Mouse (Mus musculus) kidney, postnatal 0 days (tissue): ENCODE data around the gene Wnt8b. TPM values are rescaled to one million over a fixed set of nuclear protein-coding genes. Genes with fewer than 3 reads are reported as not detected.

Experiments
- ATAC-seq: fragments of 200-750 bp; cut with Nextera tagmentation; replicated peaks from 2 replicates; pipeline ENCODE4 v1.8.0; 2017; ENCODE audit warnings: low read depth, moderate number of reproducible peaks, moderate TSS enrichment, moderate library complexity; ENCODE audit not compliant: low FRiP score
- DNase-seq: peaks from one replicate; pipeline ENCODE4 v3.0.0-alpha.2; 2016; ENCODE audit warnings: low spot score
- H3K27ac ChIP-seq: fragments of 300-500 bp; sonication (generic); 2 replicates; pipeline ENCODE4 v1.5.1; 2014; ENCODE audit warnings: mild to moderate bottlenecking
- H3K27me3 ChIP-seq: fragments of 300-500 bp; sonication (generic); 2 replicates; pipeline ENCODE4 v1.6.1; 2014; ENCODE audit warnings: low read length, mixed read lengths; ENCODE audit not compliant: insufficient read depth
- H3K36me3 ChIP-seq: fragments of 300-500 bp; sonication (generic); 2 replicates; pipeline ENCODE4 v1.6.1; 2014; ENCODE audit warnings: low read length, mixed read lengths; ENCODE audit not compliant: insufficient read depth
- H3K4me1 ChIP-seq: fragments of 300-500 bp; sonication (generic); replicated peaks from 2 replicates; pipeline ENCODE4 v1.6.1; 2014; ENCODE audit warnings: antibody characterized with exemption, low read length, mixed read lengths; ENCODE audit not compliant: insufficient read depth
- H3K4me2 ChIP-seq: fragments of 300-500 bp; sonication (generic); 2 replicates; pipeline ENCODE4 v1.6.1; 2014; ENCODE audit warnings: mild to moderate bottlenecking, low read length, moderate library complexity, mixed read lengths
- H3K4me3 ChIP-seq: fragments of 300-500 bp; sonication (generic); replicated peaks from 2 replicates; pipeline ENCODE4 v1.5.1; 2014; ENCODE audit warnings: low read depth, low read length
- H3K9ac ChIP-seq: fragments of 300-500 bp; sonication (generic); 2 replicates; pipeline ENCODE4 v1.6.1; 2014; ENCODE audit warnings: low read depth, low read length
- H3K9me3 ChIP-seq: fragments of 300-500 bp; sonication (generic); replicated peaks from 2 replicates; pipeline ENCODE4 v1.6.1; 2016; ENCODE audit warnings: low read length, inconsistent platforms, mixed read lengths
- CTCF ChIP-seq: IDR thresholded peaks from 2 replicates; pipeline ENCODE4 v1.5.1; 2016; ENCODE audit warnings: antibody characterized with exemption, low read depth, mild to moderate bottlenecking, moderate library complexity
- WGBS: fragments of 180-500 bp; shearing (Covaris S2); extraction: QIAGEN DNeasy Blood & Tissue Kit; methylation state at CpG from one replicate; pipeline ENCODE4 v1.1.7; 2014; 5-methylcytosine and 5-hydroxymethylcytosine counted together
- polyA plus RNA-seq: library from polyadenylated mRNA; unstranded; fragments of >200 nt; fragmentation: Nextera tagmentation; extraction: Ambion mirVana; gene quantifications from 2 replicates; pipeline ENCODE4 v1.2.1, GENCODE M21; 2015

The Wnt8b gene
- polyA plus RNA-seq, 1 experiment from 2014 or later: 1.8 TPM

DNA sequence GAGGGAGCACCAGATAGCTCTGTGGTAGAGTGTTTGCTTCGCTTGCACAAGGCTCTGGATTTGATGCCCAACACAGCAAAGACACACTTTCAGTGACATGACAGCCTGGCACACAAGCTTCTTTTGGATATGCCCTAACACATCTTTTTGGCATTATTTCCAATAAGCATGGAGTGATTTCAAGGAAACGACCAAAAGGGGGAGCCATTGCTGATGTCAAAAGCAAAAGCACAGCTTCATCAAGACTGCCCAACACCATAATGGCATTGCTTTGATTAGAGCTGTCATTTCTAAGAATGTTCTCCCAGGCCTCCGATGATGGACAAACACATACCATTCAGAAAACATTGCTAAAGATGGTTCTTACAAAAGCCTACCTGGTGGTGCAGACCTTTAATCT, 16.7 kb upstream of the Wnt8b start:
- Histone ChIP-seq H3K9ac (no peak overlapping the region), H3K27me3 (no peaks in the 10 kb centered on the region), H3K36me3 (no peaks in the 10 kb centered on the region), H3K9me3 (no peaks in the 10 kb centered on the region), H3K4me2 (no peak overlapping the region), H3K4me3 (no peak overlapping the region), H3K27ac (no peak overlapping the region), H3K4me1 (no peaks in the 10 kb centered on the region)
- DNase-seq: no peak
- ATAC-seq: no peak
- WGBS: 57% methylated on average over 3 of the region's 3 CpGs
- peak; percentile 56; the same call in 1 of the 2 replicates for TF ChIP-seq CTCF

DNA sequence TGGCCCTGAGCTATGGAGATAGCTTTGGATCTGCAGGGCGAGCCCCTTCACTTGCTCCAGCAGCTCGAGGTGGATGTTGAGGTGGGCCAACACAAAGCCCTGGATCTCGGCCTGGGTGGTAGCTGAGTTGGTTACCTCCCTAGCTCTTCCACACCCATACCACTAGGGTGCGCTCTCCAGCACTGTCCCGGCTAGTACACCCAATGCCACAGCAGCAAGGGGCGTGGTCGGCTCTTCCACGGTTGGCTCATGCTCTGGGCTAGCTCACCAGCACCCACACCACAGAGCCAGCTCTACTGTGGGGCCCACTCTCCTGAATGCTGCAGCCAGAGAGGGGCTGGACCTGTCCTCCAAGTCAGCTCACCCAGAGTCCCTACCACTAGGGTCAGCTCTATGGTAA, 6.0 kb upstream of the Wnt8b start:
- no peak overlapping the region for H3K4me2 ChIP-seq
- no peak overlapping the region for H3K27ac ChIP-seq
- peak; percentile 72 for DNase-seq
- no peak overlapping the region for H3K4me3 ChIP-seq
- H3K4me1 ChIP-seq: no peaks in the 10 kb centered on the region
- TF ChIP-seq CTCF: peak; percentile 71
- no peaks in the 10 kb centered on the region for H3K27me3 ChIP-seq
- ATAC-seq: no peak; the same call in 1 of the 2 replicates
- no peak overlapping the region for H3K9ac ChIP-seq
- no peaks in the 10 kb centered on the region for H3K9me3 ChIP-seq
- 18% methylated on average over 8 of the region's 8 CpGs for WGBS
- no peaks in the 10 kb centered on the region for H3K36me3 ChIP-seq

DNA sequence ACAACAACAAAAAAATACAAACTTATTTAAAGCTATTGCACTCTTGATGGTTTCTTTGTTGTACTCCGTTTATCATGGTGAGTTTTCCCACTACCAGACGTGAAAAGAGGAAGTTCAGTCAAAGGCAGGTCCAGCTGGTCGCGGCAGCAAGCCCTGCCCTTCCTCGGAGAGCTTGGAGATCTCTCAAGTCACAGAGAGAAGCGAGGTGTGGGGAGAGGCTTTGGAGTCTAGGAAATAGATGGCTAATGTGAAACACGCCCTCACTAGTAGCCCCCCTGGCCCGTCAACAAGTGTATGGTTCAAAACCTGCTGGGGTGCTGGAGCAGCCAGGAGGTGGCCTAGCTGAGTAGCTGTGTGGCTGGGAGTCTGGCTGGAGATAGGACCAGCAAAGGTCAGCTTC, 3.2 kb downstream of the Wnt8b start:
- 52% methylated on average over 8 of the region's 8 CpGs for WGBS
- Histone ChIP-seq H3K4me2 (no peak overlapping the region), H3K27me3 (no peaks in the 10 kb centered on the region), H3K9ac (no peak overlapping the region), H3K4me3 (no peak overlapping the region), H3K36me3 (no peaks in the 10 kb centered on the region), H3K9me3 (no peaks in the 10 kb centered on the region), H3K27ac (no peak overlapping the region), H3K4me1 (no peaks in the 10 kb centered on the region)
- ATAC-seq (no peak), DNase-seq (no peak)
- no peak for TF ChIP-seq CTCF

DNA sequence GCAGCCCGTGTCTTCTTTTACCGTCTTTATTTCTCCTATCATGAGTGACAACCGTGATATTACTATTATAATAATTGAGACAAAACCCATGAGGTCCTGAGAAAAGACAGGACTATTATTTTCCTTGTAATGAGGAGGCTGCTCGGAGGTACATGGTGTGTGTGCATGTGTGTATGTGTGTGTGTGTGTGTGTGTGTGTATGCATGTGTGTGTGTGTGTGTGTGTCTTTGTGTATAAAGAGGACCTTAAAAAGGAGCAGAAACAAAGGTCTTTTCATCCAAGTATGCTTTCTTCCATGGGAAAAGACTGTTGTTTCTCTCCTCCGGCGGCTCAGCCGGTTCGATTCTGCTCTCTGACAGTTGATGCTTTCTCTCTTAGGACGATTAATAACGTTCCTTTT, 3.7 kb downstream of the Wnt8b start:
- Histone ChIP-seq H3K36me3 (no peaks in the 10 kb centered on the region), H3K27me3 (no peaks in the 10 kb centered on the region)
- 77% methylated on average over 10 of the region's 10 CpGs for WGBS

DNA sequence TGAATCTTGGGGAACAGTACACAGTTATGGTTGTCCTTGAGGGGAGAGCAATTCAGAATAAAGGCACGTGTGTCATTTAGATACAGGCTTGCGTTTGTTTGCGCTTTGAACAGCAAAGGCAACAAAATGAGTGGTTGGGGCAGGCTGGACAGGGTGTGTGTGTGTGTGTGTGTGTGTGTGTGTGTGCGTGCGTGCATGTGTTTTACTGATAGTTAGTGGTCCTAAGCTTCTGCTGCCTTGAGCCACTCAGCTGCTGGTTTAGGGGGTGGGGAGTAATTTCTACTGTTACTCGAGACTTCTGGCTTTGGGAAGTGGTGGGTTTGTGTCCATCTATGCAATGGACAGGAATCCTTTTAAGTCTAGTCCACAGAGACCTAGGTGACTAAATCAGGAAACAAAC, 5.7 kb downstream of the Wnt8b start:
- Histone ChIP-seq H3K4me2 (no peak overlapping the region), H3K9me3 (no peaks in the 10 kb centered on the region), H3K4me1 (no peaks in the 10 kb centered on the region), H3K36me3 (no peaks in the 10 kb centered on the region), H3K27ac (no peak overlapping the region), H3K9ac (no peak overlapping the region), H3K27me3 (no peaks in the 10 kb centered on the region), H3K4me3 (no peak overlapping the region)
- DNase-seq (no peak), ATAC-seq (no peak)
- TF ChIP-seq CTCF: no peak
- WGBS: 35% methylated on average over 6 of the region's 6 CpGs

More for the DNA sequence above, 3.7 kb downstream of the Wnt8b start:
- H3K9me3 ChIP-seq: no peaks in the 10 kb centered on the region
- no peak overlapping the region for H3K9ac ChIP-seq
- DNase-seq (no peak), ATAC-seq (no peak)
- no peak for TF ChIP-seq CTCF
- H3K4me1 ChIP-seq: no peaks in the 10 kb centered on the region
- no peak overlapping the region for H3K27ac ChIP-seq
- H3K4me3 ChIP-seq: no peak overlapping the region
- no peak overlapping the region for H3K4me2 ChIP-seq

DNA sequence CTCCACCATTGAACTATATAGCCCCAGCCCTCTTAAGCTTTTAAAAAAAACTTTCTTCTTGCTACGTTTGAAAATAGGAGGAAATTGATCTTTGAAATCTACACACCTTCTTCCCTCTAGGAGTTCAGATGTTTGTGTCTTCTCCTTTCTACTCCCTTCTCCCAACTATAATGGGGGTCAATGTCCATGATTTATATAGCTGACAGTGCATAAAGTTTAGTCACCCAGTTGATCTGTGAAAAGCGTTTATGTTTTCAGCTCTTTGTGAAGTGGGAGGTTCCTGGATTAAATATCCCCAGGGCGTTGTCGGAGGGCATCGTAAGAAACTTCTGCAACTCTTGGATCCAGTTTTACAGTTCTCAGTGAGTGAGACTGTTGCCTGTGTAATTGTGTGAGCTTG, 7.0 kb downstream of the Wnt8b start:
- no peak overlapping the region for H3K9ac ChIP-seq
- no peak overlapping the region for H3K4me3 ChIP-seq
- H3K4me1 ChIP-seq: no peaks in the 10 kb centered on the region
- DNase-seq (peak; percentile 72), ATAC-seq (no peak)
- no peak overlapping the region for H3K4me2 ChIP-seq
- no peaks in the 10 kb centered on the region for H3K9me3 ChIP-seq
- H3K27me3 ChIP-seq: no peaks in the 10 kb centered on the region
- 25% methylated on average over 5 of the region's 5 CpGs for WGBS
- H3K27ac ChIP-seq: no peak overlapping the region
- H3K36me3 ChIP-seq: no peaks in the 10 kb centered on the region
- TF ChIP-seq CTCF: no peak

DNA sequence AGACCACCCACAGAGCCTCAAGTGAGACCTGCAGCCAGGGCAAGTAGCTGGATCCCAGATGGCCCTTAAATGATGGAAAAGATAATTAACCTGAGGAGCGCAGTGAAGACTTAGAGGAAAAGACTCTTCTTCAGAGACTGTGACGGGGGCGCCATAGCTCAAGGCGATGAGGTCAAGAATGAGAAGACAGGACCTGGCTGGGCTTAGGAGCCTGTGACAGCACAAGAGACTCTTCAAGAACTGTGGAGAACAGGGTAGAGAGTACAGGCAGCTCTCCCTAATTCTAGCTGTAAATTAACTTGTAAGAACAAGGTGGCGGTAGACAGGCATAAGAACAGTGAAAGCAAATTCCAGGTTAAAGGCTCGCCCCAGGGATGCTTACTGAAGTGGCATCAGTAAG, 8.7 kb downstream of the Wnt8b start:
- no peak for TF ChIP-seq CTCF
- Histone ChIP-seq H3K9me3 (no peaks in the 10 kb centered on the region), H3K36me3 (no peaks in the 10 kb centered on the region), H3K27ac (no peak overlapping the region), H3K27me3 (no peaks in the 10 kb centered on the region), H3K4me3 (no peak overlapping the region), H3K4me1 (no peaks in the 10 kb centered on the region), H3K9ac (no peak overlapping the region), H3K4me2 (no peak overlapping the region)
- 54% methylated on average over 6 of the region's 6 CpGs for WGBS
- ATAC-seq (no peak), DNase-seq (no peak)
